Mouse (Mus musculus): ENCODE measurements at regions not wholly inside any gene's neighbourhood (a gene's known extent, or its start where the extent isn't known, plus 50 kb on each side); places are given as distances from the start of the nearest gene placed in this dataset.

DNA sequence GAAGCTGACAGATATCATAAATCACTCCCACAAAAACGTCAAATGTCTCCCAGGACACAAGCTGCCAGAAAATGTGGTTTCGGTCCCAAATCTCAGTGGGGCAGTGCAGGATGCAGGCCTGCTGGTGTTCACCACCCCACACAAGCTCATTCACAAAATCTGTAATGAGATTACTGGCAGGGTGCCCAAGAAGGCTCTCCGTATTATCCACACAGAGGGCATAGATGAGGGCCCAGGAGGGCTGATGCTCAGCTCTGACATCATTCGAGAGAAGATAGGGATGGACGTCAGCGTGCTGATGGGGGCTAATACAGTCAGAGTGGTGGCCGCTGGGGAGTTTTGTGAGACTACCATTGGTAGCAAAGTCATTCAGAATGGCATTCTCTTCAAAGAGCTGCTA lies 375.9 kb upstream of the 4933412E24Rik start:
- H3K4me1 ChIP-seq: no peaks in the 10 kb centered on the region
- H3K27me3 ChIP-seq (ENCODE audit: low read depth, poor library complexity, severe bottlenecking): no peaks in the 10 kb centered on the region
- WGBS: 85% methylated on average over 7 of the region's 7 CpGs
- no peaks in the 10 kb centered on the region for H3K9me3 ChIP-seq (replicated peaks)
- H3K4me3 ChIP-seq: no peak overlapping the region
- DNase-seq (ENCODE audit: low spot score): no peak
- H3K27ac ChIP-seq: no peak overlapping the region
- H3K36me3 ChIP-seq: no peaks in the 10 kb centered on the region

- Histone ChIP-seq H3K4me3 (no peak overlapping the region), H3K27ac (no peak overlapping the region), H3K27me3 (ENCODE audit: low read depth, poor library complexity, severe bottlenecking) (no peaks in the 10 kb centered on the region), H3K36me3 (no peaks in the 10 kb centered on the region), H3K9me3 (replicated peaks) (no peaks in the 10 kb centered on the region), H3K4me1 (no peaks in the 10 kb centered on the region)
- WGBS: 78% methylated on average over 1 of the region's 1 CpGs
- DNase-seq (ENCODE audit: low spot score): no peak
Measured at GRCm38 (mm10) chr15:60390336-60390735, 373.9 kb upstream of the 4933412E24Rik start.

DNA sequence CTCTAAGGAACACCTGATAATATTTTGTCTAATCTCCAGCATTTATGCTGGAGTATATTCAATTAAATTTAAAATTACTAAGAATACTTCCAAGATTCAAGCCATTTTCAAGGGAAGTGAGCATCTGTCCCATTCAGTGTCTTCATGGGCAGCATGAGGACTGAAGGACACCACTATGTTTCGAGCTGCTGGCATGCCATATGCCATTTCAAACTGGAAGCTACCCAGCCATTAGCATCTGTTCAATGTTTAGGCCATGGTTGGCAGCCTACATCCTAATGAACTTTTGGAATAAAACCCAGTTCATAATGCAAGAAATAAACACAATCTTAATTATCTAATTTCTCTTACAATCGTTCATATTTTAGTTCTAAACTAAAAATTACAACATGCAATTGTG lies 371.5 kb upstream of the 4933412E24Rik start:
- Histone ChIP-seq H3K36me3 (no peaks in the 10 kb centered on the region), H3K9me3 (replicated peaks) (no peaks in the 10 kb centered on the region), H3K4me3 (no peak overlapping the region), H3K27ac (no peak overlapping the region), H3K4me1 (no peaks in the 10 kb centered on the region), H3K27me3 (ENCODE audit: low read depth, poor library complexity, severe bottlenecking) (no peaks in the 10 kb centered on the region)
- WGBS: 85% methylated on average over 2 of the region's 2 CpGs
- no peak for DNase-seq (ENCODE audit: low spot score)
